Mouse (Mus musculus): ENCODE measurements around the gene Tmem9.

GRCm38 (mm10) chr1:135964561-135964960, 43.4 kb upstream of the Tmem9 start:
- no peak for TF ChIP-seq CTCF (IDR thresholded peaks at IDR 0.05; ENCODE audit: low read depth)
- no peak for TF ChIP-seq EP300 (IDR thresholded peaks at IDR 0.05; ENCODE audit: low read depth)

Measured in liver, postnatal 0 days (tissue).